Mouse (Mus musculus) naive thymus-derived CD4-positive, alpha-beta T cell, adult 2 months (primary cell): Measurements from ENCODE around the gene Mybpc3.
"Not testable (repeated sequence)": the region's sequence is repeated elsewhere in the genome, so short reads cannot be mapped to it uniquely, and the experiment has no call there.

Experiments
- DNase-seq: peaks from one replicate; pipeline ENCODE4 v3.0.0-alpha.2; 2011; ENCODE audit warnings: low read depth

Gene Mybpc3

DNA sequence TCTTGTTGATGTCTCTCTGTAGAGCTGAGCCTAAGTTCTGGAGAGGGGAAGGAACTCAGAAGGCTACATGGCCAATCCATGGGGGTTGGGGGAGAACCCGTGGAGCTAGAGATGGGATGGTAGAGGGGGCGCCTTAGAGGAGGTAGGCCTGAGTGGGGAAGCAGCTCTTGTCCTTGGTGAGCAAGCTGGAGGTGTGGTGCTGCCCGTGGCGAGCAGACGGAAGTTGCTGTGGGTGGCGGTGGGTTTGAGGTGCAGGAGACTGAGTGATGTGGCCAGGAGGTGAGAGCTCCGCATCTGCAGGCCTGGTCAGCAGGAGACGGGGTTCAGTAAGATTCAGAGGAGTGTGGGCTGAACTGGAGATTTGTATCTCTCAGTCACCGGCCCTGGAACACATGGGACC is 30.5 kb upstream of the Mybpc3 start:
- peak; percentile 41 for DNase-seq

- peak; percentile 15 for DNase-seq
Measured at GRCm38 (mm10) chr2:91088987-91089386, 29.0 kb upstream of the Mybpc3 start.

DNA sequence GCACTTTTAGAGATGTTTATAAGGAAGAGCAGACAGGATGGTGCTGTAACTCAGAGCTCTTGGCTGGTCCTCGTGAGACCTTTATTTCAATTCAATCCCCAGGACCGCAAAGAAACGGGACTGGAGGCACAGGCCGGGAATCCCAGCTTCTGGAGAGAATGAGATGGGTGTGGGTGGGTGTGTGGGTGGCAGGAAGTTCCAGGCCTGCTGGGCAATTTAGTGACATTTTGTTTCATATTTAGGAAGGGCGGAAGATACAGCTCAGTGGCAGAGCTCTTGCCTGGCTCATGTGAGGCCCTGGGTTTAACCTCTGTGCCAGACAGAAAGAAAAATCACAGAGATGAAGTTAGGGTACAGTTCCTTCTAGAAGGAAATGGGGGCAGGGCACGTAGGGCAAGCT is 27.7 kb upstream of the Mybpc3 start:
- DNase-seq = peak; percentile 34

- no peak for DNase-seq
Measured at GRCm38 (mm10) chr2:91090827-91091226, 27.1 kb upstream of the Mybpc3 start.

GRCm38 (mm10) chr2:91096524-91096923 is 21.4 kb upstream of the Mybpc3 start:
- no peak for DNase-seq

DNA sequence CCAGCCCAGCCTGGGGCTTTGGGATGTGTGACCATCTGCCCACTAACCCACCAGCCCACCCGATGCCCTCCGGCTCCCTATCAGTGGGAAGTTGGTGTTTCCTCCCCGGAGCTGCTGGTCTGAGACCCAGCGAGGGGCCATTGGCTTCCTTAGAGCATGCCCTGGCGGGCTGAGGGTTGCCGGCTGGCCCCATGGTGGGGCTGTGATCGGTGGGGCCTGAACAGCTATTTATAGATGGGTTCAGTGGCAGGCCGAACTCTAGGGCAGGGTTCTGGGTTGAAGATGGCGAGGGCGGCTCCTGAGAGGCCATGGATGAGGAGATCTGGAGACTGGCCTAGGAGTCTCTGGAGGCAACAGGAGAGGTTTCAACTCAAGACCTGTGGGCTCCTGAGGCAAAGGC is 20.9 kb upstream of the Mybpc3 start:
- DNase-seq = no peak

DNA sequence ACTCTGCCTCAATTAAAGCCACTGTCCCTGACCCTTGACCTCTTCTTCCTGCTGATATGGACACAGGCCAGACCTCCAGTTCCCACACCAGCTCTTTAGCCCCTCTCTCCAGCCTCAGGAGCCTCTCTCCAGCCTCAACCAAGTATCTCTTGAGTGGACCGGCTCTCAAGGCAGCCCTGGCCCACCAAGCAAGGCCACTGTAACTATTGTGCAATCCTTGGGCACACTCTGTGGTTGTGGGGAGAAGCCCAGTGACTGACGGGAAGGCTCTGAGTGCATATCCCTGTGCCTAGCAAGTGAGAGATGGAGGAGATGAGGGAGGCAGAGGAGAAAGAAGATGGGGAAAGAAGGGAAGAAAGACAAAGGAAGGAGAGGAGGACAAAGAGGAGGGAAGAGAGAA is 19.8 kb upstream of the Mybpc3 start:
- no peak for DNase-seq

DNA sequence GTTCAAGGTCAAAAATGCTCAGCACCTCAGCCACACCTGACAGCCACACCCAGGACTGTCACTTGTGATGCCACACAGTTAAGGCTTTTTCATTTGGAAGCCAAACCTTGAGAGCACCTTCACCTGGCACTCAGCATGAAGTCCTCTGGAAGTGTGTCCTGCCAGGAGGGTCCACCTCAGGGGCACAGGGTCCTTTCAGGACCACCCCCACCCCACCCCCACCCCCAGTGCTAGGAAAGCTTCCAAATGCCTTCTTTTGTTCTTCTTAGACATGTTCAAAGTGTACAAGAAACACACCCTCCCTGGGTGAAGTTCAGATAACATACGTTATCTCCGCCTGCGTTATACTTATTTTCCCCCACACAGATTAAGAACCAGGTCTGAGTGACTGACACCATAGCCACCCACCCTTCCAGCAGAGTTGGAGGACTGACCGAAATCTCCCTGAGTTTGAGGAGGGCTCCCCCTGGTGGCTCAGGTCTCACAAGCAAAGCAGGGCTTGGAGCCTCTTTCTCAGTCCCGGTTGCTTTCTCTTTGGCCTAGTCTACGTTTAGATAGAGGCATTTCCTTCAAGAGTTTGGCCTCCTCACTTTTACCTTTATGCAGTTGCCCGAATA is 16.7 kb upstream of the Mybpc3 start:
- peak; percentile 94 for DNase-seq

DNA sequence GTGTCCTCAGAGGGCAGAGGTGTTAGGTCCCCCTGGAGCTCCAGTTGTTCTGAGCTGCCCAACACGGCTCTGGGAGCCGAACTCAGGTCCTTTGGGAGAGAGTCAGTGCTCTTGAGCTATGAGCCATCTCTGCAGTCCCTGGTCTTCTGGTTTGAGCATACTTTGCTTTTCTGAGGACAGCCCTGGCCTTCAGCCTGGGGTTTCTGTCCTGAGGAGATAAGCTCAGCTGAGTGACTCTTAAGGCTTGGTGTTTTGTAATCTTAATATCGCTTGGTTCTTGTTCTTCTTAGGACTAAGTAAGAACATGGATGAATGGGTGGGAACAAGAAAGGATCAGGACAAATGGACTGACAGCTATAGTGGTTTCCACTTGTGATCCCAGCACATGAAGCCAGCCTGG is 9.8 kb upstream of the Mybpc3 start:
- DNase-seq = no peak

GRCm38 (mm10) chr2:91109241-91109640 is 8.7 kb upstream of the Mybpc3 start:
- DNase-seq = no peak

GRCm38 (mm10) chr2:91109807-91110385 is 8.0 kb upstream of the Mybpc3 start:
- no peak for DNase-seq

DNA sequence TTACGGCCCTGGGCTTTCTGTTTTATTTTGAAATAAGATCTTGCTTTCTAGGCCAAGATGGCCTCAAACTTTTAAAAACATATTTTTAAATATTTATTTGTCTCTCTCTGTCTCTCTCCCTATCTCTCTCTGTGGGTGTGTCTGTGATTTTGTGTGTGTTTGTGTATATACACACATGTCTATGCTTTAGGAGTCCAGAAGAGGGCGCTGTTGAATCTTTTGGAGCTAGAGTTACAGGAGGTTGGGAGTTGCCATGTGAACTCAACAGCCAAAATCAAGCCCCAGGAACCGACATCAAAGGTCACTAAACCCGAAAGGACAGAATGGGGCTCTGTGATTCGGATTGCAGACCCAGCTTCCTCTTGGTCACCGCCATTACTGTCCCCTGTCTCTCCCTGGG is 7.5 kb upstream of the Mybpc3 start:
- DNase-seq = no peak

DNA sequence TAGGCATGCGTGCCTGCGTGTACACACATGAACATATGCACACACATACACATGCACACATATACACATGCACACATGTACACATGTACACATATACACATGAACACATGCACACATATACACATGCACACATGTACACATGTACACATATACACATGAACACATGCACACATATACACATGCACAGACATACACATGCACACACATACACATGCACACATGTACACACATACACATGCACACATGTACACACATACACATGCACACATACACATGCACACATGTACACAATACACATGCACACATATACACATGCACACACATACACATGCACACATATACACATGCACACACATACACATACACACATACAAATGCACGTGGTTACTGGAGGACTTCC is 6.1 kb upstream of the Mybpc3 start:
- DNase-seq = not testable (repeated sequence)

DNA sequence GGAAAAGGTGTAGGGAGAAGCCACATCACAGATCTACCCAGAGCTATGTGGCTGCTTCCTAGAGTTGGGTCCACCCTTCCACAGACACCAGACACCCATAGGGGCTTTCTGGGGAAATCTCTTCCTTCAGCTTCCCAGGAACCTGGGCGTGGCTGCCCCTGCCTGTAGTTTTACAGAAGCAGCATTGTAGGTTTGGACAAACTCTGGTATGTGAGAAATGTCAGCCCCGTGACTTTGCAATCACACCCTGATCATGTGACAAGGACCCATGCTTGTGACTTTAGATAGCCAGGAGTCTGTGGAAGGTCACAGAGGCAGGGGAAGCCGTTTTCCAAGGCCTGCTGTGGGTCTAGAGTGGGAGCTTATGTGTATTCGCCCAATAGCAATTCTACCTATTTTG is 5.5 kb upstream of the Mybpc3 start:
- DNase-seq = no peak

- no peak for DNase-seq
Measured at GRCm38 (mm10) chr2:91113334-91113733, 4.6 kb upstream of the Mybpc3 start.

GRCm38 (mm10) chr2:91113852-91114251 is 4.1 kb upstream of the Mybpc3 start:
- no peak for DNase-seq

DNA sequence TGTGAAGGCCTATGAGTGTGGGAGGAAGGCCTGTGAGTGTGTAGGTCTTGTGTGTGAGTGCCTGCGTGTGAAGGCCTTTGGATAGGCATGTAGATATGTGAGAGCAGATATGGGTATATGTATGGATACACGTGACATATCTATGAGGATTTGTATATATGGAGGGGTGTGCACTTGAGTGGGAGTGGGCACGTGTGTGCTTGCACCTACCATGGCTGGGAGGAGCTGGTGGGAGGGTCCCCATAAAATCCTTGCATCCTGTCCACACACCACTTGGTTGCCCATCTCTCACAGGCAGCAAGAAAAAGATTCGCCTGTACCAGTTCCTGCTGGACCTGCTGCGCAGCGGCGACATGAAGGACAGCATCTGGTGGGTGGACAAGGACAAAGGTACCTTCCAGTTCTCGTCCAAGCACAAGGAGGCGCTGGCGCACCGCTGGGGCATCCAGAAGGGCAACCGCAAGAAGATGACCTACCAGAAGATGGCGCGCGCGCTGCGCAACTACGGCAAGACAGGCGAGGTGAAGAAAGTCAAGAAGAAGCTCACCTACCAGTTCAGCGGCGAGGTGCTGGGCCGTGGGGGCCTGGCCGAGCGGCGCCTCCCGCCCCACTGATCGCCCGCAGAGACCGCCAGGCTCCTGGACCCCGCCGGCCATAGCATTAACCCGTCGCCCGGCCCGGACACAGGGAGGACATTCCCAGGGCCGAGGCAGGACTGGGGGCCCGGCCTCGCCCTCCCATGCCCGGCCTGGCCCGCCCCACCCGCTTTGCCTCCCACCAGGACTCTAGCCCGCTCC is 3.0 kb upstream of the Mybpc3 start:
- DNase-seq = peak; percentile 57

DNA sequence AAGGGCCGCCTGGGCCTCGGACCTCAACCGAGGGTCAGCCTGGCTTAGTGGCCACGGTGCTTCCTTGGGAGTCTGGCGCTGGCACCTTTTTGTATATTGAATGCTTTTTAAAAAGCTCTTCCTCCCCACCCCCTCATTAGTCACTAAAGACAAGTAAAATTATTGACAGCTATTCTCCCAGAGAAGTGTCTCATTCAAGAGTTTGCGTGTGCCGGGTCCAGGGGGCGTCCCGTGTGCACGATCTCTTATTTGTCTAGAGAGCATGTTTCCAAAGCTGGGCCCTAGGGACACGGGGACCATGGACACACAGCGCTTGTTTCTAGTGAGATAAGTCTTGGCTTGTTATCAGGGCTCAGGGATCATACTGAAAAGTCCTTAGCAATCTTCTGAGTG is 2.4 kb upstream of the Mybpc3 start:
- no peak for DNase-seq

DNA sequence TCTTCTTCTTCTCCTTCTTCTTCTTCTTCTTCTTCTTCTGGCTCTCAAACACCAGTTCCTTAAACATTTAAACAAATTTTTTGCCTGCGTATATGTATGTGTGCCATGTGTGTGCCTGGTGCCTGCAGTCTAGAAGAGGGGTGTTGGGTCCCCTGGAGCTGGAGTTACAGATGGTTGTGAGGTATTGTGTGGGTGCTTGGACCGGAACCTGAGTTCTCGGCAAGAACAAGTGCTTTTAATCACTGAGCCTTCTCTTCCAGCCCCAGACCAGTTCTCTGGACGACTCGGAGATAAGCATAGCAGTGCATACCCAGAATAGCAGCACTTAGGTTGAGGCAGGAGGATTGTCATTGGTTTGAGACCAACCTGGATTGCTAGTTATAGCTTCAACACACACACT is 1.1 kb upstream of the Mybpc3 start:
- no peak for DNase-seq

DNA sequence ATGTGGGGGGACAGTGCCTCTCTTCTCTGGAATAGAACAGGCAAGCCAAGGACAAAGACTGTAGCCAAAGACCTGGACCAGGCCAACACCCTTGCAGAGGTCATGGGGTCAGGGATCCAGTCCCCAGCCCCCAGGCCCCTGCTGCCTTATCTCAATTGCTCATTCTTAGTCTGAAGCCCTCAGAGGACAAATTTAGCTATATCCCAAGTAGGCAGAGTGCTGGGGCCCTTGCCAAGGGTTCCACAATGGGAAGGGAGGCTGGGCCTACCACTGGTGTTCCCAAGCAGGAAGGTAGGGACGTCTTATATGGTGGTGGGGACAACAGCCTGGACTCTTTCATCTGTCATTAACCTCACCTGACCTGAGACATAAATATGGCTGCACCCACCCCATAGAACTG is 703 bp downstream of the Mybpc3 start:
- no peak for DNase-seq

DNA sequence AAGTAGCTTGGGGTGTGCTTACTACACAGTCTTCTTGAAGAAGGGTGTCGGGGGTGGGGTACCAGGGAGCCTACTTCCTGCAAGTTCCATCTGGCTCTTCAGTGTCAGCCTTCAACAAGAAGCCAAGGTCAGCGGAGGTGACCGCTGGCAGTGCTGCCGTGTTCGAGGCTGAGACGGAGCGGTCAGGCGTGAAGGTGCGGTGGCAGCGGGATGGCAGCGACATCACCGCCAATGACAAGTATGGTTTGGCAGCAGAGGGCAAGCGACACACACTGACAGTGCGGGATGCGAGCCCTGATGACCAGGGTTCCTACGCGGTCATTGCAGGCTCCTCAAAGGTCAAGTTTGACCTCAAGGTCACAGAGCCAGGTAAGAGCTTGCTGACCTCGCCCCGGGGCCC is 1.1 kb downstream of the Mybpc3 start:
- no peak for DNase-seq

DNA sequence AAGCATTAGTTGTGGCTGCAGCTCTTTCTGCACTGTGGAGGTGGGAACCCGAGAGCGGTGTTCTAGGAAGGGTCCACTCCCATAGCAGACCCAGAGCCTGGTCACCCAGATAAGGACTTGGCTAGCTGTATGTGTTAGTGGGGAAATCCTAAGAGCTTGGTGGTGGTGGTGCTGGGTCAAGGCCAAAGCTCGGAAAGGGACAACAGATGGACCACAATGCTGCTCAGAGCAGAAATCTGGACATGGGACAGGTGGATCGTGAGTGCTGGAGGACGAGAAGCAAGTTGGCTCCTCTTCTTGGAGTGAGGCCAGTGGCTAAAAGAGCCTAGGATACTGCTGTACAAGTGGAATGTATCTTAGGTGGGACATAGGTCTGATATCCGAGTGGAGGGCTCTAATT is 1.6 kb downstream of the Mybpc3 start:
- no peak for DNase-seq

DNA sequence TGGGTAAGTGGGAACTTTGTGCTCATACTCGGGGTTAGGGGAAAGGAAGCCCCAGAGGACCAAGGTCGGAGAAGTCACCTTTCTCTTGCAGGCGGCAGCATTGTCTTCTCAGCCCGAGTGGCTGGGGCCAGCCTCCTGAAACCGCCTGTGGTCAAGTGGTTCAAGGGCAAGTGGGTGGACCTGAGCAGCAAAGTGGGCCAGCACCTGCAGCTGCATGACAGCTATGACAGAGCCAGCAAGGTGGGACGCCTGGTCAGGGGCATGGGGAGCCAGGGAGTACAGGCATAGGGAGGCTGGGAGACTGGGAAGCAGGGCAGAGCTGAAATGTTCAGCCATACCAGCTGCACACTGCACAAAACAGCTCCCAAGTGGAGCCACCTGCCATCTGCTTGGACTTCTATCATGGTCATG is 2.3 kb downstream of the Mybpc3 start:
- DNase-seq = no peak

DNA sequence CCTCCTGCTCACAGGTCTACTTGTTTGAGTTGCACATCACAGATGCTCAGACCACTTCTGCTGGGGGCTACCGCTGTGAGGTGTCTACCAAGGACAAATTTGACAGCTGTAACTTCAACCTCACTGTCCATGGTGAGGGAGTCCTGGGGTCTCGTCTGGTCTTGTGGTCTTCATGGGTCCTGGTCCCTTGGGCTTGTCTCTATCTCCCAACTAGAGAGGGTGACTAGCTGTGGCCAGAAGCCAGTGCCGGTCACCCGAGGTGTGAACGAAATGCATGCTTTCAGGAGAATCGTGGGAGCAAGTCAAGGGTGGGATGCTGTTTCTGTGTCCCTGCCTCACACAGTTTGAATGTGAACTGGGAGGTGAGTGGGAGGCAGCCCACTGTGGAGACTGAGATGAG is 3.1 kb downstream of the Mybpc3 start:
- DNase-seq = no peak
